Mouse (Mus musculus) forebrain, embryonic 15.5 days (tissue): ENCODE measurements around the gene Plekhg5. TPM values are rescaled to one million over a fixed set of nuclear protein-coding genes. Genes with fewer than 3 reads are reported as not detected.

Experiments used
- ATAC-seq: fragments of 200-750 bp; cut with Nextera tagmentation; replicated peaks from 2 replicates; pipeline ENCODE4 v1.8.0; 2017; ENCODE audit warnings: mild to moderate bottlenecking, moderate TSS enrichment, moderate library complexity
- H3K27ac ChIP-seq: fragments of 300-500 bp; sonication (generic); replicated peaks from 2 replicates; pipeline ENCODE4 v1.5.1; 2015; ENCODE audit warnings: mild to moderate bottlenecking, inconsistent platforms
- H3K27me3 ChIP-seq: fragments of 300-500 bp; sonication (generic); 2 replicates; pipeline ENCODE4 v1.6.1; 2015; ENCODE audit warnings: inconsistent platforms
- H3K36me3 ChIP-seq: fragments of 300-500 bp; sonication (generic); 2 replicates; pipeline ENCODE4 v1.6.1; 2015; ENCODE audit warnings: mild to moderate bottlenecking, inconsistent platforms
- H3K4me1 ChIP-seq: fragments of 300-500 bp; sonication (generic); 2 replicates; pipeline ENCODE4 v1.6.1; 2015; ENCODE audit warnings: inconsistent platforms
- H3K4me2 ChIP-seq: fragments of 300-500 bp; sonication (generic); replicated peaks from 2 replicates; pipeline ENCODE4 v1.6.1; 2015; ENCODE audit warnings: mild to moderate bottlenecking, inconsistent platforms
- H3K4me3 ChIP-seq: fragments of 300-500 bp; sonication (generic); 2 replicates; pipeline ENCODE4 v1.5.1; 2015; ENCODE audit warnings: mild to moderate bottlenecking, inconsistent platforms
- H3K9ac ChIP-seq: fragments of 300-500 bp; sonication (generic); replicated peaks from 2 replicates; pipeline ENCODE4 v1.6.1; 2015; ENCODE audit warnings: mild to moderate bottlenecking, inconsistent platforms
- H3K9me3 ChIP-seq: fragments of 300-500 bp; sonication (generic); 2 replicates; pipeline ENCODE4 v1.6.1; 2016; ENCODE audit warnings: inconsistent platforms
- WGBS: fragments of 180-500 bp; shearing (Covaris S2); methylation state at CpG from one replicate; pipeline ENCODE4 v1.1.7; 2015; ENCODE audit warnings: mixed read lengths; 5-methylcytosine and 5-hydroxymethylcytosine counted together
- polyA plus RNA-seq: library from polyadenylated mRNA; unstranded; fragments of >200 nt; fragmentation: Nextera tagmentation; extraction: Ambion mirVana; gene quantifications from 2 replicates; pipeline ENCODE4 v1.2.1, GENCODE M21; 2015

Plekhg5 gene
- polyA plus RNA-seq, 1 experiment from 2014 or later = 9.3 TPM

- Histone ChIP-seq H3K9ac (peak within 1 kb of the TSS; percentile 79), H3K27me3 (no peaks in the 10 kb centered on the region), H3K4me2 (peak within 1 kb of the TSS; percentile 94), H3K9me3 (no peaks in the 10 kb centered on the region), H3K27ac (peak within 1 kb of the TSS; percentile 48), H3K4me1 (peaks cover 15% of the 10 kb centered on the region), H3K4me3 (peak within 1 kb of the TSS; percentile 100), H3K36me3 (peaks cover 33% of the 10 kb centered on the region)
- ATAC-seq = peak; percentile 93
- under 1% methylated on average over 72 of the region's 86 CpGs for WGBS
These were observed 33.1 kb upstream of the Plekhg5 start, which contains the start of gene Nol9 for GRCm38 (mm10) chr4:152038985-152039830. Gene Nol9 (plus strand): TSS chr4:152039321.

GRCm38 (mm10) chr4:152039831-152040310 lies 32.4 kb upstream of the Plekhg5 start:
- Histone ChIP-seq H3K27ac (no peak overlapping the region; the same call in 1 of the 2 replicates), H3K36me3 (peaks cover 37% of the 10 kb centered on the region), H3K4me3 (peak overlapping the region; percentile 100), H3K4me2 (peak overlapping the region; percentile 94), H3K4me1 (peaks cover 15% of the 10 kb centered on the region), H3K27me3 (no peaks in the 10 kb centered on the region), H3K9ac (peak overlapping the region; percentile 79), H3K9me3 (no peaks in the 10 kb centered on the region)
- no peak for ATAC-seq
- WGBS = 4% methylated on average over 25 of the region's 25 CpGs

- Histone ChIP-seq H3K4me2 (no peak overlapping the region), H3K27ac (no peak overlapping the region), H3K9ac (no peak overlapping the region), H3K27me3 (no peaks in the 10 kb centered on the region), H3K36me3 (peaks cover 54% of the 10 kb centered on the region), H3K4me1 (peaks cover 15% of the 10 kb centered on the region), H3K4me3 (no peak overlapping the region), H3K9me3 (no peaks in the 10 kb centered on the region)
- 97% methylated on average over 22 of the region's 22 CpGs for WGBS
- no peak for ATAC-seq
These were observed 30.2 kb upstream of the Plekhg5 start for GRCm38 (mm10) chr4:152041924-152042641.

GRCm38 (mm10) chr4:152043171-152043570 lies 29.1 kb upstream of the Plekhg5 start:
- H3K4me1 ChIP-seq = peaks cover 15% of the 10 kb centered on the region
- H3K36me3 ChIP-seq = peaks cover 65% of the 10 kb centered on the region
- no peak overlapping the region for H3K4me2 ChIP-seq
- H3K9ac ChIP-seq = no peak overlapping the region
- WGBS = 78% methylated on average over 3 of the region's 3 CpGs
- no peak overlapping the region for H3K27ac ChIP-seq
- H3K27me3 ChIP-seq = no peaks in the 10 kb centered on the region
- no peak for ATAC-seq
- no peaks in the 10 kb centered on the region for H3K9me3 ChIP-seq
- no peak overlapping the region for H3K4me3 ChIP-seq

- Histone ChIP-seq H3K9me3 (no peaks in the 10 kb centered on the region), H3K27ac (no peak overlapping the region), H3K4me3 (no peak overlapping the region), H3K36me3 (peaks cover 75% of the 10 kb centered on the region), H3K9ac (no peak overlapping the region), H3K27me3 (no peaks in the 10 kb centered on the region), H3K4me2 (no peak overlapping the region), H3K4me1 (peaks cover 11% of the 10 kb centered on the region)
- ATAC-seq = no peak
- 74% methylated on average over 6 of the region's 6 CpGs for WGBS
These were observed 27.7 kb upstream of the Plekhg5 start for GRCm38 (mm10) chr4:152044609-152045008.

GRCm38 (mm10) chr4:152062390-152063110 lies 9.7 kb upstream of the Plekhg5 start:
- H3K9me3 ChIP-seq = no peaks in the 10 kb centered on the region
- no peaks in the 10 kb centered on the region for H3K27me3 ChIP-seq
- no peak overlapping the region for H3K4me2 ChIP-seq
- no peak overlapping the region for H3K4me3 ChIP-seq
- H3K36me3 ChIP-seq = peaks cover 31% of the 10 kb centered on the region
- no peak overlapping the region for H3K9ac ChIP-seq
- no peaks in the 10 kb centered on the region for H3K4me1 ChIP-seq
- 75% methylated on average over 9 of the region's 9 CpGs for WGBS
- ATAC-seq = no peak
- no peak overlapping the region for H3K27ac ChIP-seq

GRCm38 (mm10) chr4:152067280-152067679 lies 5.0 kb upstream of the Plekhg5 start:
- no peaks in the 10 kb centered on the region for H3K9me3 ChIP-seq
- no peak for ATAC-seq

GRCm38 (mm10) chr4:152068166-152068724 lies 4.1 kb upstream of the Plekhg5 start:
- Histone ChIP-seq H3K4me2 (no peak overlapping the region), H3K4me3 (no peak overlapping the region), H3K27ac (no peak overlapping the region), H3K4me1 (peaks cover 7% of the 10 kb centered on the region; the same call in 1 of the 2 replicates), H3K9me3 (no peaks in the 10 kb centered on the region), H3K9ac (no peak overlapping the region), H3K36me3 (no peaks in the 10 kb centered on the region), H3K27me3 (no peaks in the 10 kb centered on the region)
- 81% methylated on average over 6 of the region's 6 CpGs for WGBS
- ATAC-seq = no peak

More at GRCm38 (mm10) chr4:152067280-152067679, 5.0 kb upstream of the Plekhg5 start:
- Histone ChIP-seq H3K27ac (no peak overlapping the region), H3K27me3 (no peaks in the 10 kb centered on the region), H3K4me2 (no peak overlapping the region), H3K4me1 (peaks cover 1% of the 10 kb centered on the region; the same call in 1 of the 2 replicates), H3K9ac (no peak overlapping the region), H3K36me3 (no peaks in the 10 kb centered on the region), H3K4me3 (no peak overlapping the region)

GRCm38 (mm10) chr4:152069245-152069644 lies 3.1 kb upstream of the Plekhg5 start:
- no peaks in the 10 kb centered on the region for H3K27me3 ChIP-seq
- peaks cover 7% of the 10 kb centered on the region; the same call in 1 of the 2 replicates for H3K4me1 ChIP-seq
- no peak overlapping the region for H3K4me2 ChIP-seq
- no peaks in the 10 kb centered on the region for H3K9me3 ChIP-seq
- no peak for ATAC-seq
- no peaks in the 10 kb centered on the region for H3K36me3 ChIP-seq
- no peak overlapping the region for H3K9ac ChIP-seq
- no peak overlapping the region for H3K27ac ChIP-seq
- WGBS = 86% methylated on average over 3 of the region's 3 CpGs
- H3K4me3 ChIP-seq = no peak overlapping the region

- H3K9ac ChIP-seq = no peak overlapping the region
- no peaks in the 10 kb centered on the region for H3K9me3 ChIP-seq
- 78% methylated on average over 11 of the region's 11 CpGs for WGBS
These were observed 1.6 kb upstream of the Plekhg5 start for GRCm38 (mm10) chr4:152070494-152071396.

GRCm38 (mm10) chr4:152072655-152073054 lies 357 bp downstream of the Plekhg5 start:
- H3K4me2 ChIP-seq = no peak overlapping the region
- H3K9ac ChIP-seq = no peak overlapping the region
- no peak overlapping the region; the same call in 1 of the 2 replicates for H3K27ac ChIP-seq
- no peak overlapping the region for H3K4me3 ChIP-seq
- no peak for ATAC-seq
- no peaks in the 10 kb centered on the region for H3K9me3 ChIP-seq
- no peaks in the 10 kb centered on the region for H3K36me3 ChIP-seq
- no peaks in the 10 kb centered on the region for H3K27me3 ChIP-seq
- H3K4me1 ChIP-seq = peaks cover 7% of the 10 kb centered on the region; the same call in 1 of the 2 replicates
- 65% methylated on average over 10 of the region's 10 CpGs for WGBS

More at GRCm38 (mm10) chr4:152070494-152071396, 1.6 kb upstream of the Plekhg5 start:
- H3K27me3 ChIP-seq = no peaks in the 10 kb centered on the region
- ATAC-seq = no peak
- H3K4me1 ChIP-seq = peaks cover 7% of the 10 kb centered on the region; the same call in 1 of the 2 replicates
- H3K4me2 ChIP-seq = no peak overlapping the region
- H3K36me3 ChIP-seq = no peaks in the 10 kb centered on the region
- H3K27ac ChIP-seq = no peak overlapping the region
- no peak overlapping the region for H3K4me3 ChIP-seq
